Mouse (Mus musculus): ENCODE data around the gene Lipn. TPM values are rescaled to one million over a fixed set of nuclear protein-coding genes. Genes with fewer than 3 reads are reported as not detected.

The Lipn gene
- not detected in 2 replicates for polyA plus RNA-seq (2014; fragmentation: Nextera tagmentation; extraction: Ambion mirVana)

- no peak for ATAC-seq (ENCODE audit: low FRiP score, low TSS enrichment)
- Histone ChIP-seq H3K36me3 (ENCODE audit: control insufficient read depth, insufficient read depth, low read length) (no peaks in the 10 kb centered on the region), H3K9ac (ENCODE audit: low read depth, low read length) (no peak within 1 kb of the TSS), H3K27ac (ENCODE audit: low read depth, low read length) (no peak within 1 kb of the TSS), H3K27me3 (ENCODE audit: control insufficient read depth, insufficient read depth, low read length) (no peaks in the 10 kb centered on the region), H3K4me3 (ENCODE audit: low read length) (no peak within 1 kb of the TSS), H3K9me3 (ENCODE audit: control insufficient read depth, low read length) (no peaks in the 10 kb centered on the region), H3K4me1 (ENCODE audit: control insufficient read depth, insufficient read depth, low read length) (no peaks in the 10 kb centered on the region), H3K4me2 (replicated peaks; ENCODE audit: low read depth, low read length) (no peak within 1 kb of the TSS)
- 86% methylated on average over 9 of the region's 9 CpGs for WGBS
These were observed at the start of gene Lipn for GRCm38 (mm10) chr19:34066779-34067472. Gene Lipn (plus strand): TSS chr19:34067358.

- no peak for ATAC-seq (ENCODE audit: low FRiP score, low TSS enrichment)
These were observed 45.6 kb upstream of the Lipn start for GRCm38 (mm10) chr19:34021440-34022172.

GRCm38 (mm10) chr19:34022759-34023158 is 44.4 kb upstream of the Lipn start:
- Histone ChIP-seq H3K4me2 (replicated peaks; ENCODE audit: low read depth, low read length) (no peak overlapping the region), H3K4me1 (ENCODE audit: control insufficient read depth, insufficient read depth, low read length) (no peaks in the 10 kb centered on the region), H3K27ac (ENCODE audit: low read depth, low read length) (no peak overlapping the region), H3K27me3 (ENCODE audit: control insufficient read depth, insufficient read depth, low read length) (no peaks in the 10 kb centered on the region), H3K4me3 (ENCODE audit: low read length) (no peak overlapping the region), H3K36me3 (ENCODE audit: control insufficient read depth, insufficient read depth, low read length) (no peaks in the 10 kb centered on the region), H3K9me3 (ENCODE audit: control insufficient read depth, low read length) (no peaks in the 10 kb centered on the region), H3K9ac (ENCODE audit: low read depth, low read length) (no peak overlapping the region)
- ATAC-seq (ENCODE audit: low FRiP score, low TSS enrichment) = no peak
- 42% methylated on average over 3 of the region's 3 CpGs for WGBS

More at GRCm38 (mm10) chr19:34021440-34022172, 45.6 kb upstream of the Lipn start:
- Histone ChIP-seq H3K4me2 (replicated peaks; ENCODE audit: low read depth, low read length) (no peak overlapping the region), H3K4me3 (ENCODE audit: low read length) (no peak overlapping the region), H3K27me3 (ENCODE audit: control insufficient read depth, insufficient read depth, low read length) (no peaks in the 10 kb centered on the region), H3K36me3 (ENCODE audit: control insufficient read depth, insufficient read depth, low read length) (no peaks in the 10 kb centered on the region), H3K4me1 (ENCODE audit: control insufficient read depth, insufficient read depth, low read length) (no peaks in the 10 kb centered on the region), H3K9me3 (ENCODE audit: control insufficient read depth, low read length) (no peaks in the 10 kb centered on the region), H3K9ac (ENCODE audit: low read depth, low read length) (no peak overlapping the region), H3K27ac (ENCODE audit: low read depth, low read length) (no peak overlapping the region)
- WGBS = 85% methylated on average over 11 of the region's 11 CpGs

- no peaks in the 10 kb centered on the region for H3K4me1 ChIP-seq (ENCODE audit: control insufficient read depth, insufficient read depth, low read length)
- no peaks in the 10 kb centered on the region for H3K36me3 ChIP-seq (ENCODE audit: control insufficient read depth, insufficient read depth, low read length)
- ATAC-seq (ENCODE audit: low FRiP score, low TSS enrichment) = no peak
- H3K4me2 ChIP-seq (replicated peaks; ENCODE audit: low read depth, low read length) = no peak overlapping the region
- no peak overlapping the region for H3K27ac ChIP-seq (ENCODE audit: low read depth, low read length)
- no peaks in the 10 kb centered on the region for H3K9me3 ChIP-seq (ENCODE audit: control insufficient read depth, low read length)
- H3K27me3 ChIP-seq (ENCODE audit: control insufficient read depth, insufficient read depth, low read length) = no peaks in the 10 kb centered on the region
- H3K9ac ChIP-seq (ENCODE audit: low read depth, low read length) = no peak overlapping the region
- WGBS = 83% methylated on average over 1 of the region's 1 CpGs
- H3K4me3 ChIP-seq (ENCODE audit: low read length) = no peak overlapping the region
These were observed 27.4 kb upstream of the Lipn start for GRCm38 (mm10) chr19:34039731-34040130.

GRCm38 (mm10) chr19:34043008-34043407 is 24.1 kb upstream of the Lipn start:
- no peaks in the 10 kb centered on the region for H3K4me1 ChIP-seq (ENCODE audit: control insufficient read depth, insufficient read depth, low read length)
- no peak for ATAC-seq (ENCODE audit: low FRiP score, low TSS enrichment)
- H3K9me3 ChIP-seq (ENCODE audit: control insufficient read depth, low read length) = no peaks in the 10 kb centered on the region
- no peaks in the 10 kb centered on the region for H3K27me3 ChIP-seq (ENCODE audit: control insufficient read depth, insufficient read depth, low read length)
- no peak overlapping the region for H3K27ac ChIP-seq (ENCODE audit: low read depth, low read length)
- no peak overlapping the region for H3K4me3 ChIP-seq (ENCODE audit: low read length)
- no peak overlapping the region for H3K9ac ChIP-seq (ENCODE audit: low read depth, low read length)
- WGBS = 43% methylated on average over 6 of the region's 6 CpGs
- H3K4me2 ChIP-seq (replicated peaks; ENCODE audit: low read depth, low read length) = no peak overlapping the region
- H3K36me3 ChIP-seq (ENCODE audit: control insufficient read depth, insufficient read depth, low read length) = no peaks in the 10 kb centered on the region

GRCm38 (mm10) chr19:34049371-34050039 is 17.7 kb upstream of the Lipn start:
- Histone ChIP-seq H3K9me3 (ENCODE audit: control insufficient read depth, low read length) (no peaks in the 10 kb centered on the region), H3K4me2 (replicated peaks; ENCODE audit: low read depth, low read length) (no peak overlapping the region), H3K27ac (ENCODE audit: low read depth, low read length) (no peak overlapping the region)

GRCm38 (mm10) chr19:34051502-34051901 is 15.7 kb upstream of the Lipn start:
- no peak for ATAC-seq (ENCODE audit: low FRiP score, low TSS enrichment)
- Histone ChIP-seq H3K27me3 (ENCODE audit: control insufficient read depth, insufficient read depth, low read length) (no peaks in the 10 kb centered on the region), H3K36me3 (ENCODE audit: control insufficient read depth, insufficient read depth, low read length) (no peaks in the 10 kb centered on the region), H3K4me1 (ENCODE audit: control insufficient read depth, insufficient read depth, low read length) (no peaks in the 10 kb centered on the region), H3K27ac (ENCODE audit: low read depth, low read length) (no peak overlapping the region), H3K9me3 (ENCODE audit: control insufficient read depth, low read length) (no peaks in the 10 kb centered on the region), H3K4me3 (ENCODE audit: low read length) (no peak overlapping the region), H3K4me2 (replicated peaks; ENCODE audit: low read depth, low read length) (no peak overlapping the region), H3K9ac (ENCODE audit: low read depth, low read length) (no peak overlapping the region)
- 83% methylated on average over 3 of the region's 3 CpGs for WGBS

More at GRCm38 (mm10) chr19:34049371-34050039, 17.7 kb upstream of the Lipn start:
- Histone ChIP-seq H3K36me3 (ENCODE audit: control insufficient read depth, insufficient read depth, low read length) (no peaks in the 10 kb centered on the region), H3K9ac (ENCODE audit: low read depth, low read length) (no peak overlapping the region), H3K4me3 (ENCODE audit: low read length) (no peak overlapping the region), H3K4me1 (ENCODE audit: control insufficient read depth, insufficient read depth, low read length) (no peaks in the 10 kb centered on the region), H3K27me3 (ENCODE audit: control insufficient read depth, insufficient read depth, low read length) (no peaks in the 10 kb centered on the region)
- ATAC-seq (ENCODE audit: low FRiP score, low TSS enrichment) = no peak
- WGBS = 88% methylated on average over 3 of the region's 3 CpGs

GRCm38 (mm10) chr19:34063547-34063946 is 3.6 kb upstream of the Lipn start:
- 51% methylated on average over 1 of the region's 1 CpGs for WGBS
- Histone ChIP-seq H3K4me1 (ENCODE audit: control insufficient read depth, insufficient read depth, low read length) (no peaks in the 10 kb centered on the region), H3K36me3 (ENCODE audit: control insufficient read depth, insufficient read depth, low read length) (no peaks in the 10 kb centered on the region), H3K27ac (ENCODE audit: low read depth, low read length) (no peak overlapping the region), H3K9ac (ENCODE audit: low read depth, low read length) (no peak overlapping the region), H3K27me3 (ENCODE audit: control insufficient read depth, insufficient read depth, low read length) (no peaks in the 10 kb centered on the region), H3K9me3 (ENCODE audit: control insufficient read depth, low read length) (no peaks in the 10 kb centered on the region), H3K4me3 (ENCODE audit: low read length) (no peak overlapping the region), H3K4me2 (replicated peaks; ENCODE audit: low read depth, low read length) (no peak overlapping the region)
- no peak for ATAC-seq (ENCODE audit: low FRiP score, low TSS enrichment)

- Histone ChIP-seq H3K4me2 (replicated peaks; ENCODE audit: low read depth, low read length) (no peak overlapping the region), H3K4me3 (ENCODE audit: low read length) (no peak overlapping the region), H3K27me3 (ENCODE audit: control insufficient read depth, insufficient read depth, low read length) (no peaks in the 10 kb centered on the region), H3K9ac (ENCODE audit: low read depth, low read length) (no peak overlapping the region), H3K4me1 (ENCODE audit: control insufficient read depth, insufficient read depth, low read length) (no peaks in the 10 kb centered on the region), H3K9me3 (ENCODE audit: control insufficient read depth, low read length) (no peaks in the 10 kb centered on the region), H3K27ac (ENCODE audit: low read depth, low read length) (no peak overlapping the region), H3K36me3 (ENCODE audit: control insufficient read depth, insufficient read depth, low read length) (no peaks in the 10 kb centered on the region)
- WGBS = 92% methylated on average over 4 of the region's 4 CpGs
- no peak for ATAC-seq (ENCODE audit: low FRiP score, low TSS enrichment)
These were observed 3.1 kb upstream of the Lipn start for GRCm38 (mm10) chr19:34064059-34064458.

All from kidney, embryonic 14.5 days (tissue).